Mouse (Mus musculus): ENCODE results near the gene Nhlrc1. TPM values are rescaled to one million over a fixed set of nuclear protein-coding genes. Genes with fewer than 3 reads are reported as not detected.

Gene Nhlrc1
- total RNA-seq, 2 experiments from 2014 or later, result 2.2 TPM

DNA sequence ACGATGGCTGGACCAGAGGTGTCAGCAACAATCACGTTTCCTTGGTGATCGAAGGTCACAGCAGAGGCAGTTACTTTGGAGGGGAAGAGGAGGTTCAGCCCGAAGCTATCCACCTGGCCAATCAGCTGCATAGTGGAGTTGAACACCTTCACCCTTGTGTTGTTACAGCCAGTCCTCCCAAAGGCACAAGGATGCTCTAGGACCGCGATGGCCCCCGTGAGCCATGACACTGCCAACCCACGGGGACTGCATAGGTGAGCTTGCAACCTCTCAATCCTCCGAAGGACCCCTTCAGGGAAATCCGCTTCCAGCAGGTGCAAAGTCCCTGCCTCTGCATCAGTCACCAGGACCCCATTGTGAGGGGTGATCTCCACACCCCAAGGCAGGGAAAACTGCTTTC lies 910 bp downstream of the Nhlrc1 start:
- ATAC-seq (replicated peaks; ENCODE audit: poor library complexity), result no peak

DNA sequence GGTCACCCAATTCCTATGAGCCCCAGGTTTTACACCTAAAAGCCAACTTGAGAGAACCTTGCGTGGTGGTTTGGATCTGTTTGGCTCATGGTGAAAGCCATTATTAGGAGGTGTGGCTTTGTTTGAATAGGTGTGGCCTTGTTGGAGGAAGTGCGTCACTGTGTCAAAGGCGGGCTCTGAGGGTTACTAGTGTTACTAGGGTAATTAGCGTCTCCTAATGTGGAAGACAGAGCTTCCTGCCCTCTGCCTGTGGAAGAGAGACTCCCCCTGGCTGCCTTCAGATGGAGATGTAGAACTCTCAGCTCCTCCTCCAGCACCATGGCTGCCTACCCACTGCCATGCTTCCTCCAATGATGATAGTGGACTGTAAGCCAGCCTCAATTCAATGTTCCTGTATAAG lies 13.1 kb downstream of the Nhlrc1 start:
- peak; percentile 57; the same call in 1 of the 2 replicates for ATAC-seq (replicated peaks; ENCODE audit: poor library complexity)

DNA sequence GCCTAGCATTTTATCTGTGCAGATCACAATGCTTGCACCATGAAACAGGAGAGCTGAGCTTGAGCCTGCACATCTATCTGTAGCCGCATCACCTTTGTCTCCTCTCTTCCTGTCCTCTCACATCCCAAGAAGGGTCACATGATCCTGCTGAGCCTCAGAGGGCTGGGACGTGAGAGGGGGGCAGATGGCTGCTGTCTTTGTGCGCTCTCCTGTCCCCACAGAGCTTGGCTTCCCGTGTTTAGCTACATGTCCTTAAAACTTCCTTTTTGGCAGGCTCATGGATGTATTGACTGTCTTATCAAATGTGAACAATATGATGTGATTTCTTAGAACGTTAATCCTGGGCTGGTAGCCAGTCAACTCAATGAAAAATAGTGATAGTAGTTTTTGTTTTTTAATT lies 15.2 kb downstream of the Nhlrc1 start:
- no peak for ATAC-seq (replicated peaks; ENCODE audit: poor library complexity)

DNA sequence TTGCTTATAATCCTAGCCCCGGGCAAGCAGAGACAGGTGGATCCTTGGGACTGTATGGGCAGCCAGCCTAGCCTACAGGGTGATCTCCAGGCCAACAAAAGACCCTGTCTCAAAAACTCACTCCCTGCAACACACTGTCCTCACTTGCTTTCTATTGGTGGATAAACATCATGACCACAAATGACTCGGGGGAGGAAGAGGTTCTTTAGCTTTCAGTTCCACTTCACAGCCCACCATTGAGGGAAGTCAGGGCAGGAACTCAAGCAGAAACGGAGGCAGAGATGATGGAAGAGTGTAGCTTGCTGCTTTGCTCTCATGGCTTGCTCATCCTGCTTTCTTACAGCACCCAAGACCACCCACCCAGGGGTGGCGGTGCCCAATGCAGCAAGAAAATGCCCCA lies 17.3 kb downstream of the Nhlrc1 start:
- peak; percentile 50; the same call in 1 of the 2 replicates for ATAC-seq (replicated peaks; ENCODE audit: poor library complexity)

DNA sequence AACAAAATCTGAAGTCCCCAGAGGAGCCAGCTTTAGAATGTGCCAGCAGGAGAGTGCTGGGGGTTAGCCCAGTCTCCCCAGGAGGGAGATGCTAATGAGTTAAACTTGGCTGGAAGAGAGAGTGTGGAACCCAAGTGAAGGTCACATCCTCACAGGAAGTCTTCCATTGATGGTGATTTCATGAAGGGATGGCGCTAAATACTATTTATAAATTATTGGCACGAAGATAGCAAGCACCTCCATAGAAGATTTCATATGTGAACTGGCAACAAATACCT lies 21.4 kb downstream of the Nhlrc1 start:
- ATAC-seq (replicated peaks; ENCODE audit: poor library complexity), result no peak

DNA sequence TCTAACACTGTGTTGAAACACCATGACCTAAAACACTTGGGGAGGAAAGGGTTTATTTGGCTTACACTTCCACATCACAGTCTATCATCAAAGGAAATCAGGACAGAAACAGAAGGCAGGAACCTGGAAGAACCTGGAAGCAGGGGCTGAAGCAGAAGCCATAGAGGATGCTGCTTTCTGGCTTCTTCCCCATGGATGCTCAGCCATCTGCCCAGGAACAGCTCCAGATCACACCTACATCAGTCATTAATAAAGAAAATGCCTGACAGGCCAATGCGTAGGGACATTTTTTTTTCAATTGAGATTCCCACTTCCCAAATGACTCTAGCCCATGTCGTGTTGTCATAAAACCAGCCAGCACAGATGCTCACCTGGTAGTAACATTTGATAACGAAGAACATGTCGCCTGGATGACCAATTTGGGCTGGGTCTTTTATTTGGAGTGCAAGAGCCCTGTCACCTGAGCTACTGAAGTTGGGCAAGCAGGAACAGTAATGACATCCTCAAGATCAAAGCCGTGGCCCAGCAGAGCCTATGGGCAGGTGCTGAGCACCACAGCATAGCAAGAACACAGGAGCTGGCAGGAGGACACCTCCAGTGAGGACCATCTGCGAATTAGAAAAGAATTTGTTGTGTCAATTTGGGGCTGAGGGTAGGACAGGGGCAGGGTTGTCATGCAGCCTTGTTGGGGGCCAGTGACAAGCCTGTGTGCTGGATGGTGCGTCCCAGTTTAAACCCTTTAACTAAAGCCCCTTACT lies 22.0 kb downstream of the Nhlrc1 start:
- ATAC-seq (replicated peaks; ENCODE audit: poor library complexity), result no peak

DNA sequence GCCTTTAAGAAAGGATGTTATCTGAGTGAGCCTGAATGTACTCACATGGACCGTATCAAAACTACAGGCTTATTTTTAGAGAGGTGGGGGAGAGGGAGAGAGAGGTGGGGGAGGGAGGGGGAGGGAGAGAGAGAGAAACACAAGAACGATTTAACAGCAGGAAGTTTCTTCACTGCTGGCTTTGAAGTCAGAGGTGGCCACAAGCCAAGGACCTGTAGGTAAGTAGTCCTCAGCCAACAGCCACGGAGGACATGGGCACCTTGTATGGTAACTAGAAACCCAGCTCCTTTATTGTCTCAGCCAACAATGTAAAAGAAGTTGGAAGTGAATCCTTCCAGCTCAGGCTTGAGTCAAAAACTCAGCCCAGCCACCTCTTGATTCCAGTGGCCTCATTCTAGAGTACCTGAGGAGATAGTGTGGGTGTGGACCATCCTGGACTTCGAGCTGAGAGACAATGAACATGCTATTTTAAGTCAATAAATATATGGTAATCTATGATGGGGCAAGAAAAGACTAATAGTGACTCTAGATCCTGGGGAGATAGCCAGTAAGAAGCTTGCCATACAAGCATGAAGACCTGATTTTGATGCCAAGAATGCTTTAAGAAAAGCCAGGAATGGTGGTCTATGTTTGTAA lies 24.2 kb downstream of the Nhlrc1 start:
- ATAC-seq (replicated peaks; ENCODE audit: poor library complexity), result no peak

DNA sequence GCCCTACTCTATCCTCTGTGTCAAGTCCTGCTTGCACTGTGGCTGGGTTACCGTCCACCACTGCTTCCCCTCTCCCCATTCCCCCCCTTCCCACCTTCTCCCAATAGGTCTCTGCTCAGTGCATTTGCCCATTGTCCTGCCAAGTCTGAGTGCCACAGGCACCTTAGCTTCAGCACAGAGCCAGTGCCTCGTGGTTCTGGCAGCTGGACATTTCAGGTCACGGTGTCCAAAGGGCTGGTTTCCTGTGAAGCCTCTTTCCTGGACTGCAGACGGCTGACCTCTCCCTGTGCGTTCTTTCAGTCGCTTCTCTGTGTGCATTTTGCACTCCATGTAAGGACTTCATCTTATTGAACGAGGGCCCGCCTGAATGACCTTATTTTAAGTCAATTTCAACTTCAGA lies 26.7 kb downstream of the Nhlrc1 start:
- no peak for ATAC-seq (replicated peaks; ENCODE audit: poor library complexity)

DNA sequence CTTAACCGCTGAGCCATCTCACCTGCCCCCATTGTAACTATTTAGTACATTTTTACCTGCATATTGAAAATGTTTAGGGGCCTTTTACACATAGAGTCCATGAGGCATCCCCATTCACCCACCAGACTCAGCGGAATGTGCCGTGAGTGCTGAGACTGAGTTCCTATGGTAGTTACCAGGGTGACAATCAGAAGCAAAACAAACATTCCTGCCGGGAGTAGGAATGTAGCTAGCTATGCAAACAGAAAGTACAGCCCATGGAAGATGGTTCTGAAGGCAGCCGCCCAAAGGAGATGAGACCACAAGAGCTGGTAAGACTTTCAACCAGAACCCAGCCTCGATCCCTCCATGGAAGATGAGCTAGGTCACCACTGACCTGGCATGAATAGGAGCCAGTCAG lies 28.4 kb downstream of the Nhlrc1 start:
- no peak for ATAC-seq (replicated peaks; ENCODE audit: poor library complexity)

DNA sequence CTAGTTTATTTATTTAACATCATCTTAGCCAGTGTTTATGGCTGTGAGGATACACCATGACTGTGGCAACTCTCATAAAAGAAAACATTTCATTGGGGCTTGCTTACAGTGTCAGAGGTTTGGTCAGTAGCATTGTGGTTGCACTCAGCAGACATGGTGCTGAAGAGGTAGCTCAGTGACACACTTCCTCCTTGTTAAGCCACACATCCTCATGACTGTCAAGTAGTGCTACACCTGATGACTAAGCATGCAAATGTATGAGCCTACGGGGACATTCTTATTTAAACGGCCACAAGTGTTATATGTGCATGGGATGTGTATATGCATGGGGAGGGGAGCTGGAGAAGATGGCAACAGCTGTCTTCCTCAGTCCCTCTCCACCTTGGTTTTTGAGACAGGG lies 30.8 kb downstream of the Nhlrc1 start:
- peak; percentile 84 for ATAC-seq (replicated peaks; ENCODE audit: poor library complexity)

DNA sequence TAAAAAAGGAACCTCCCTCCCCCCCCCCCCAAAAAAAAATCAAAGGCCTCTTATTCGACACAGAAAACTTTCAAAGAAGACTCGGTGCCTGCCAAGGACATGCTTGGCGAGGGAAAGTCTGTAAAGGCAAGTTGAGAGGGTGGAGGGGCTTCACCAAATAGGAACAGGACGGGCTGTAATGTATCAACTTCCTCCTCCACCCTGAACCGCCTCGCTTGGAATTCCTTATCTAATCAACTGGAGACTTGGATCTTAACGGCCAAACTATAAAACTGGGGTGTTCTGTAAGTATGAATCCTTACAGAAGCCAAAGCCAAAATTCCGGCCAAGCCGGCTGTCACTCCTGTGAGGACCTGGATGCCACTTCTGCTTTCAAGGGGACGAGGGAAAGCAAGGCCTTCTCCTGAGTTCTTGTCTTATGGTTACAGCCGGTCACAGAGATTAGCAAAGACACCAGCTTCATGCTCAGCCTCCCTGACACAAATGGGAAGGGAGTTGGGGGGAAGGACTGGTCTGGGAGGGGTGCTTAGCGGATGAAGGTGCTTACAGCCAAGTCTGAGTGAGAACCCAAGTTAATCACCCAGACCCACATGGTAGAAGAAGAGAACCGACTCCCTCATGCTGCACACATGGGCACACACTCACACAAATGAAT lies 34.7 kb downstream of the Nhlrc1 start:
- ATAC-seq (replicated peaks; ENCODE audit: poor library complexity), result peak; percentile 23; the same call in 1 of the 2 replicates

DNA sequence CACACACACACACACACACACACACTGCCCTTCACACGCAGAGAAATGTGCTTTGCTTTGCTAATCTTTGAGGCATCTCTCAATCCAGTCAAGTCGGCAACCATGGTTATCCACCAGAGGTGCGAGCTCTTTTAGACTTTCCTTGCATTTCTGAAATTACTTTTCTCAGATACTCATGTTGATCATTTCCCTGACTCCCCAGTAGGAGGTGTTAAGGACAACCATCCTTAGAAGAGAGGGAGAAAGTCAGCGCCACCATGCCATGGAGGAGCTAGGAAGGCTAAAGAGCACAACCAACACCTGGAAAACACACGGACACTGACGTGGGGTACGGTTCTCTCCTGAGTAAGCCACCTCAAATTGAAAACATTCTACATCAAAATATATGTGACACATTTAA lies 38.1 kb downstream of the Nhlrc1 start:
- ATAC-seq (replicated peaks; ENCODE audit: poor library complexity), result peak; percentile 38; the same call in 1 of the 2 replicates

DNA sequence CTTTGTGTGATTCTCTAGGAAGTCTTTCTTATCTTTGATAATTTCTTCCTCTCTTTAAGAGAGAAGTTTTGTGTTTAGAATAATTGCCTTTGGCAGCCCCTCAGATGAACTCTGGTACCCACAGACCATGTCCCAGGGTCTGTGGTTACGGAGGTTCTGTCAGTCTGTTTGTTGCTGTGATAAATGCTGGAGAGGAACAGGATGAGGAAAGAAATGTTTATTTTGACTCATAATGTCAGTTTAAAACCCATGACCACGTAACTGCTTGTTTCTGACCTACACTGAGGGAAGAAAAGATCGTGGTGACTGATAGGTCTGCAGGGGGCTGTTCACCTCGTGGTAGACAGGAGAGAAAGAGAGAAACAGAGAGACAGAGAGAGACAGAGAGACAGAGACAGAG lies 38.7 kb downstream of the Nhlrc1 start:
- ATAC-seq (replicated peaks; ENCODE audit: poor library complexity), result 0 out of 2 replicates have a peak, but pooled peaks have one; percentile 12

DNA sequence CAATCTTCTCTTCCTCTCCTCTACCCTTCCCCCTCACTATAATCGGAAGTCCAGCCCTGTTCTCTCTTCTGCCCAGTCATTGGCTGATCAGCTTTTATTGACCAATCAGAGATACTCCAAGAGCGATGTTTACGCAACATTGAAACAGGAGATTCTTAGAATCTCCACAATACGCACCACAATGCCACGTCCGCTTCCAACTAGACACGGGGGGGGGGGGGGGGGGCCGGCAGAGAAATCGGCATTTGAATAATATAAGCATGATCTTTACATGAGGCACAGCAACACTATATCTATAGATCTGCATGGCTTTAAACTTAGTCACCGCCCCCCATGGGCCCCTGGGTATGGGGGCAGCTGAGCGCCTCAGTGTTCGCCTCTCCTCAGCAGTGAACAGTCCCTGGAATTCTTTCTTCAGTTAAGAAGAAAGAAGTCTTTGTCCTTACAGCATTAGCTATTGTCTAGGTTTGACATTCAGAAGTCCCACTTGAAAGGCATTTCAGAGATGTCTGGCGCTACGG lies 39.6 kb downstream of the Nhlrc1 start:
- ATAC-seq (replicated peaks; ENCODE audit: poor library complexity), result peak; percentile 70

DNA sequence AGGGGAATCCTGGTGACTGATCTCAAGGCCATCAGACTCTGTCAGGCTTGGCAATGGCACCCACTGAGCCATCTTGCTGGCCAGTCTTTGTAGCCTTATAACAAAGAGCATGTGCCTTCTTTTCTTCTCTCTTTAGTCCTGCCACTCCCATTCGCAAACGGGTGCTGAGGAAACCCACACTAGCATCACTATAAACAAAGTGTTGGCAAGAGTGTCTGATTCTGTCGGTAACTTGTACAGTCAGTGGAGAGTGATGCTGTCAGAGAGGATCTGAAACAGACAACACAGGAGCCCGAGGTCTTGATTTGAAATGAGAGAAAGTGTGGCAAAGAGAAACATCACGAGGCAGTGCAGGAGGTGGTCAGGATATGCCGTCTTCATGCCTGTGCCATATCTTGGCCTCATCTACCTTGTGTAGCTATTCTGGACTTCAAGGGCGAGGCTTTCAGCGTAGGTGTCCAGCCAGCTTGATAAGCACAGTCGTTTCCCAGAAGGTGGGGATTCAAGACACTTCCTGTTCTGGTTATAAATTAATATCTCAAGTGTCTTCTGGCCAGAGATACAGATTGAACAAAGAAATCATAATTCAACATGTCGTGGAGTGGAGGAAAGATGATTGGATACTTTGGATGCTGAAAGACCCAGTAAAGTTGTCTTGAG lies 44.2 kb downstream of the Nhlrc1 start:
- no peak for ATAC-seq (replicated peaks; ENCODE audit: poor library complexity)

DNA sequence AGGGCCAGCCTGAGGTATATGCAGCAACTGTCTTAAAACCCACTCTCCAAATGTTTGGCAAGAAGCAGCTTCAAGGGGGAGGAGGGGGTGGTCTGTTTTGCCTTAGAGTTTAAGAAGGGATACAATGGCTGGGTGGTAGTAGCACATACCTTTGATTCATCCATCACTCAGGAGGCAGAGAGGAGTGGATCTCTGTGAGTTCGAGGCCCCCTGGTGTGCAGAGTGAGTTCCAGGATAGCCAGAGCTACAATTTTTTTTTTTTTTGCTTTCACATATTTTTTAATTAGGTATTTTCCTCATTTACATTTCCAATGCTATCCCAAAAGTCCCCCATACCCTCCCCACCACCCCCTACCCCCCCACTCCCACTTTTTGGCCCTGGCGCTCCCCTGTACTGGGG lies 46.0 kb downstream of the Nhlrc1 start:
- peak; percentile 39; the same call in 1 of the 2 replicates for ATAC-seq (replicated peaks; ENCODE audit: poor library complexity)

DNA sequence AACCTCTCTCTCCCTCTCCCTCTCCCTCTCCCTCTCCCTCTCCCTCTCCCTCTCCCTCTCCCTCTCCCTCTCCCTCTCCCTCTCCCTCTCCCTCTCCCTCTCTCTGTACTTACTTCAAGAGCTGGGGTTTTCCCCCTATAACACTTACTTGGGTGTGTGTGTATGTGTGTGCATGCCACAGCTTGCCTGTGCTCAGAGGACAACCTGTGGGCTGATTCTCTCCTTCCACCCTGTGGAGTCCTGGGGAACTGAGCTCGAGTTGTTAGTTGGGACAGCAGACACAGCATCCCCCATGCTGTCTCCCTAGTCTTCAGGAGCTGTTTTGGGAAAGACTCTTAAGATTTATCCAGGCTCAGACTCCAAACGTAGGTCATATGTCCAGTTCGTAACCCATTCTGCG lies 47.3 kb downstream of the Nhlrc1 start:
- ATAC-seq (replicated peaks; ENCODE audit: poor library complexity), result no peak

Data from megakaryocyte progenitor cell, adult 5-6 weeks (primary cell).